Mouse (Mus musculus): ENCODE results near the gene Vdr. TPM values are rescaled to one million over a fixed set of nuclear protein-coding genes. Genes with fewer than 3 reads are reported as not detected.

Vdr gene
- polyA plus RNA-seq, 1 experiment: 151 TPM

DNA sequence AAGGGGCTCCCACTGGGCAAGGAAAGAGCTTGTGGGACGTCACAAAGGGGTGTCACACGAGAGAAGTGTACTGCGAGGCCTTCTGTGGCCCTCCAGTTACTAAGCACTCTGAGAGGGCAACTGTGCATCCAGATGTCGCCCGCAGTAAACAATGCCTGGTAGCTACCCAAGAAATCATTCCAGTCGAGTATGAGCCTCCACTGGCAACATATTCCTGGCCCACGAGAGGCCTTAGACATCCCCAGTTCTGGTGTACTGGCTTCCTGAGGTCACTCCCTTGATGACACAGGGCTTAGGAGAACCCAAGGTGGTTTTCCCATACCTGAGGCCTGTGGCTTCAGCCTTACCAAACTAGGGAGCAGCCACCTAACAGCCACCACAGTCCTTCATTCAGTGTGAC lies 97.6 kb downstream of the Vdr start:
- H3K27me3 ChIP-seq (ENCODE audit: control insufficient read depth, insufficient read depth, low read length): no peaks in the 10 kb centered on the region
- no peak overlapping the region for H3K4me3 ChIP-seq (ENCODE audit: low read depth, low read length)
- WGBS: 73% methylated on average over 7 of the region's 7 CpGs
- TF ChIP-seq POLR2A (IDR thresholded peaks at IDR 0.05; ENCODE audit: low read depth, low read length) (no peak), CTCF (IDR thresholded peaks at IDR 0.05; ENCODE audit: extremely low read depth, insufficient read length, insufficient replicate concordance, low read depth, low read length) (no peak)
- H3K36me3 ChIP-seq (ENCODE audit: control insufficient read depth, insufficient read depth, low read length): peaks cover 9% of the 10 kb centered on the region; the same call in 1 of the 2 replicates
- H3K4me1 ChIP-seq (ENCODE audit: control insufficient read depth, insufficient read depth, insufficient read length, low read length): peaks cover 12% of the 10 kb centered on the region
- no peak overlapping the region for H3K27ac ChIP-seq (ENCODE audit: insufficient read depth, low read depth, low read length)

DNA sequence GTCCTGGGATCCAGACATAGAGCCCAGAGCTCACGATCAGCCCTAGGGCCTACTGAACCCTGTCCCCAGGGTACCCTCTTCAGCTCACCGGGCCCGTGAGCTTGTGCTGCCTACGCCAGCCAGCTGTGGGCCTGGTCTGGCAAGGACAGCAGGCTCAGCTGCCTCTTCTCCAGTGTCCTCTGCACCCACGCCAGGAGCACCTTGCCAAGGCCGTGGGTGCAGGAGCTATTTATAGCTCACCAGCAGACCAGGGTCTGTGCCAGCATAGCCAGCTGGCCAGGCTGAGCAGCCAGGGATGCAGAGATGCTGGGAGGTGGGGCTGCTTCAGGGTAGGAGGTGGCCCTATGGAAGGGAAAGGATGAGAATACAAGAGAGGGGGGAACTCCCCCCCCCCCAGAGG lies 98.3 kb downstream of the Vdr start:
- TF ChIP-seq POLR2A (IDR thresholded peaks at IDR 0.05; ENCODE audit: low read depth, low read length) (no peak), CTCF (IDR thresholded peaks at IDR 0.05; ENCODE audit: extremely low read depth, insufficient read length, insufficient replicate concordance, low read depth, low read length) (no peak)
- Histone ChIP-seq H3K4me1 (ENCODE audit: control insufficient read depth, insufficient read depth, insufficient read length, low read length) (peaks cover 12% of the 10 kb centered on the region), H3K27ac (ENCODE audit: insufficient read depth, low read depth, low read length) (no peak overlapping the region), H3K27me3 (ENCODE audit: control insufficient read depth, insufficient read depth, low read length) (no peaks in the 10 kb centered on the region), H3K36me3 (ENCODE audit: control insufficient read depth, insufficient read depth, low read length) (peaks cover 13% of the 10 kb centered on the region), H3K4me3 (ENCODE audit: low read depth, low read length) (no peak overlapping the region)
- WGBS: 51% methylated on average over 6 of the region's 6 CpGs

DNA sequence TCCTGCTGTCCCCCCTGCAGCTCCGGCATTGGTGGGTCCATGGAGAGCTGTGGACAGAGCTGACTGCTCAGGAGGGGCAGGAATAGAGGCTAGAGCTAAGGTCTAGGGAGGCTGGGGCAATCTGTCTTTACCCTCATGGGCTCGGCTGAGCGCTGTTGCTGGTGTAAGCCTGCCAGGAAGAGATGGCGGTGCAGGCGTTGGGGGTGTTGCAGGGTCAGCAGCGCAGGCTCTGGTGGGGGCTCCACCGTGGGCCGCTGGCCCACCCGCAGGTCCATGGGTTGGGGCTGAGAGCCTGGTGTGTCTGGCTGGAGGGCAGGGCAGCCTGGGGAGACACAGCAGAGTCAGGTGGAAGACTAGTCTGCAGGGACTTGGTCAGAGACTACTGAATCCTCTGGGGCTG lies 99.1 kb downstream of the Vdr start:
- Histone ChIP-seq H3K36me3 (ENCODE audit: control insufficient read depth, insufficient read depth, low read length) (peaks cover 13% of the 10 kb centered on the region), H3K27me3 (ENCODE audit: control insufficient read depth, insufficient read depth, low read length) (no peaks in the 10 kb centered on the region), H3K4me3 (ENCODE audit: low read depth, low read length) (no peak overlapping the region), H3K4me1 (ENCODE audit: control insufficient read depth, insufficient read depth, insufficient read length, low read length) (peaks cover 12% of the 10 kb centered on the region), H3K27ac (ENCODE audit: insufficient read depth, low read depth, low read length) (no peak overlapping the region)
- 89% methylated on average over 9 of the region's 9 CpGs for WGBS
- TF ChIP-seq CTCF (IDR thresholded peaks at IDR 0.05; ENCODE audit: extremely low read depth, insufficient read length, insufficient replicate concordance, low read depth, low read length): no peak
- TF ChIP-seq POLR2A (IDR thresholded peaks at IDR 0.05; ENCODE audit: low read depth, low read length): no peak

DNA sequence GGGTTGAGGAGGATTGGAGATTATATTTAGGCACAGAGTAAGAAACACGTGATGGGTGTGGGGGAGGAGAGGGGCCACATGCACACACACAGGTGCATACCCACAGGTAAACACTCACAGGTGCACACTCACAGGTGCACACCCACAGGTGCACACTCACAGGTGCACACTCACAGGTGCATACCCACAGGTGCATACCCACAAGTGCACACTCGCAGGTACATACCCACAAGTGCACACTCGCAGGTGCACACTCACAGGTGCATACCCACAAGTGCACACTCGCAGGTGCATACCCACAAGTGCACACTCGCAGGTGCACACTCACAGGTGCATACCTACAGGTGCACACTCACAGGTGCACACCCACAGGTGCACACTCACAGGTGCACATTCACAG lies 100.0 kb downstream of the Vdr start:
- Histone ChIP-seq H3K4me1 (ENCODE audit: control insufficient read depth, insufficient read depth, insufficient read length, low read length) (peaks cover 12% of the 10 kb centered on the region), H3K4me3 (ENCODE audit: low read depth, low read length) (no peak overlapping the region), H3K36me3 (ENCODE audit: control insufficient read depth, insufficient read depth, low read length) (peaks cover 13% of the 10 kb centered on the region), H3K27me3 (ENCODE audit: control insufficient read depth, insufficient read depth, low read length) (no peaks in the 10 kb centered on the region), H3K27ac (ENCODE audit: insufficient read depth, low read depth, low read length) (no peak overlapping the region)
- TF ChIP-seq CTCF (IDR thresholded peaks at IDR 0.05; ENCODE audit: extremely low read depth, insufficient read length, insufficient replicate concordance, low read depth, low read length) (no peak), POLR2A (IDR thresholded peaks at IDR 0.05; ENCODE audit: low read depth, low read length) (no peak)
- 90% methylated on average over 5 of the region's 5 CpGs for WGBS

DNA sequence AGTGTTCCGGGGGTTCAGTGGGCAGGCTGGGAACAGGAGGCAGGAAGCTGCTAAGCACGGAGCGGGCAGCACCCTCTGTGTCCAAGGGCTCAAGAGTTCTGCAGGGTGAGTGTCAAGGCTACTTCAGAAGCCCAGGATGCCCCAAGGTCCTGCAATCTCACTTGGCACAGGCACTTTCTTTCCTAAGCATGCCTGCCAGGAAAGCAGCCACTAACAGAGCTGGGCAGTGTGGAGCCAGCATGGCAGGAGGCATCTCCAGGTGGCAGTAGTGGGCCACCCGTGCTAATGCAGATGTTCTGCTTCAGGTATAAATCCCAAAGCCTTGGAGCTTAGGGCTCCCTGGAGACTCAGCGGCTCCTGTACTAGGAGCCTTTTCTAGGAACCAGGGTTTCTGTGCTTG lies 100.5 kb downstream of the Vdr start:
- TF ChIP-seq POLR2A (IDR thresholded peaks at IDR 0.05; ENCODE audit: low read depth, low read length) (no peak), CTCF (IDR thresholded peaks at IDR 0.05; ENCODE audit: extremely low read depth, insufficient read length, insufficient replicate concordance, low read depth, low read length) (peak; percentile 45; the same call in 1 of the 2 replicates)
- Histone ChIP-seq H3K27ac (ENCODE audit: insufficient read depth, low read depth, low read length) (no peak overlapping the region), H3K4me3 (ENCODE audit: low read depth, low read length) (no peak overlapping the region), H3K36me3 (ENCODE audit: control insufficient read depth, insufficient read depth, low read length) (peaks cover 13% of the 10 kb centered on the region), H3K27me3 (ENCODE audit: control insufficient read depth, insufficient read depth, low read length) (no peaks in the 10 kb centered on the region), H3K4me1 (ENCODE audit: control insufficient read depth, insufficient read depth, insufficient read length, low read length) (peaks cover 12% of the 10 kb centered on the region)
- WGBS: 76% methylated on average over 5 of the region's 5 CpGs

DNA sequence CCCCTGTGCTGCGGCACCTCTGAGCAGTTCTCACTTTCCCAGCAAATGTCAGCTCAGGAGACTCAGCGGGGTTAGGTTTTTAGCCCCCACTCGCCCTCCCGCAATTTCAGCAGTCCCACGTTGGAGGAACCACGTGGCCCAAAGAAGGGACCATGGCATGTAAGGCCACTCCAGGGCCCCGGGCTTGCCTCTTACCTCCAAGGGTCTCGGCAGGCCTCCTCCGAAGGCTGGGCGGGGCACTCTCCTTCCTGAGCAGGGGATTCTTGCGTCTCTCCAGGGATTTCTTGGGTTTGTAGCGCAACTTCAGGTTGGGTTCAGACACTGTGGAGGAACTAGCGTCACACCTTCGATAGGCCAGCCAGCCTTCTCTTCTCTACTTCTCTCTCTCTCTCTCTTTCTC lies 101.2 kb downstream of the Vdr start:
- Histone ChIP-seq H3K4me1 (ENCODE audit: control insufficient read depth, insufficient read depth, insufficient read length, low read length) (peaks cover 6% of the 10 kb centered on the region; the same call in 1 of the 2 replicates), H3K27ac (ENCODE audit: insufficient read depth, low read depth, low read length) (no peak overlapping the region), H3K4me3 (ENCODE audit: low read depth, low read length) (no peak overlapping the region), H3K27me3 (ENCODE audit: control insufficient read depth, insufficient read depth, low read length) (no peaks in the 10 kb centered on the region), H3K36me3 (ENCODE audit: control insufficient read depth, insufficient read depth, low read length) (peaks cover 13% of the 10 kb centered on the region)
- TF ChIP-seq POLR2A (IDR thresholded peaks at IDR 0.05; ENCODE audit: low read depth, low read length): no peak
- 88% methylated on average over 14 of the region's 14 CpGs for WGBS

DNA sequence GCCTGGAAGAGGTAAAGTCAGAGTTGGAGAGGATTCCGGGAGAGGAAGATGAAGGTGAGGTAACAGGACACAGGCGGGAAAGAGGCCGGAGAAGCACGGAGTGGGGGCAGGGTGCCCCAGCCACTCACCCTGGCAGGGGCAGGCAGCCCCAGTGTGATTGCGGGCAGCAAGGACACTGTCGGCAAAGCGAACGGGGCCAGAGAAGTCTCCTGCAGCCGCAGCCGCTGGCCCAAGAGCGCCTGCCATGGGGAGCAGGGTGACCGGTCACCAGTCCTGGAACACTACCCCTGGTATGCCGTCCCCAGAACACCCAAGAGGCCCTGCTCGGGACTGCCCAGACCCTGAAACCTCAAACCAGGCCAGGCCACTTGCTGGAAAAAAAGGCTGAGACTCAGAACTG lies 101.9 kb downstream of the Vdr start:
- Histone ChIP-seq H3K27ac (ENCODE audit: insufficient read depth, low read depth, low read length) (no peak overlapping the region), H3K4me3 (ENCODE audit: low read depth, low read length) (no peak overlapping the region), H3K27me3 (ENCODE audit: control insufficient read depth, insufficient read depth, low read length) (no peaks in the 10 kb centered on the region), H3K4me1 (ENCODE audit: control insufficient read depth, insufficient read depth, insufficient read length, low read length) (peaks cover 5% of the 10 kb centered on the region; the same call in 1 of the 2 replicates), H3K36me3 (ENCODE audit: control insufficient read depth, insufficient read depth, low read length) (peaks cover 13% of the 10 kb centered on the region)
- TF ChIP-seq CTCF (IDR thresholded peaks at IDR 0.05; ENCODE audit: extremely low read depth, insufficient read length, insufficient replicate concordance, low read depth, low read length): no peak
- TF ChIP-seq POLR2A (IDR thresholded peaks at IDR 0.05; ENCODE audit: low read depth, low read length): no peak
- WGBS: 93% methylated on average over 14 of the region's 14 CpGs

DNA sequence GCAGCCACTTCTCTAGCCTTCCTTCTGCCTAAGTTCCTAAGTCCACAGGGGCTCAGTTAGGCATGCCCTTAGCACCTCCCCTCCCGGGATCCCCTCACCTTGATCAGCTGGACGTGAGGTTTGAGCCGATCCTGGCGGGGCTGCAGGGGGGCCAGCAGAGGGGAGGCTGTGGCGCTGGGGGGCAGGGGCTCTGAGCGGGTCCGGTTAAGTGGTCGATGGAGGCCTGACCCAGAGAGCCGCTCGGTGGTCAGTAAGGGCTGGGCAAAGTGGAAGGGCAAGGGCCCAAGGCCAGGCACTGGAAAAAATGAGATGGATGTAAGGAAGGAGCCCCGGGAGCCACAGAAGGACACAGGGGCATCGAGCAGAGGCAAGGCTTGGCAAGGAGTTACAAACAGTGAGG lies 102.6 kb downstream of the Vdr start:
- 86% methylated on average over 12 of the region's 12 CpGs for WGBS
- Histone ChIP-seq H3K27me3 (ENCODE audit: control insufficient read depth, insufficient read depth, low read length) (no peaks in the 10 kb centered on the region), H3K4me1 (ENCODE audit: control insufficient read depth, insufficient read depth, insufficient read length, low read length) (0 out of 2 replicates have a peak, but pooled peaks cover 2% of the 10 kb centered on the region), H3K27ac (ENCODE audit: insufficient read depth, low read depth, low read length) (no peak overlapping the region), H3K36me3 (ENCODE audit: control insufficient read depth, insufficient read depth, low read length) (peaks cover 13% of the 10 kb centered on the region), H3K4me3 (ENCODE audit: low read depth, low read length) (no peak overlapping the region)
- TF ChIP-seq POLR2A (IDR thresholded peaks at IDR 0.05; ENCODE audit: low read depth, low read length) (no peak), CTCF (IDR thresholded peaks at IDR 0.05; ENCODE audit: extremely low read depth, insufficient read length, insufficient replicate concordance, low read depth, low read length) (no peak)

Other genes starting within 250 kb of the Vdr start
- gene Rpap3, start 204.8 kb downstream of the Vdr start, polyA plus RNA-seq (2012; rRNA removed): 0.55 and 0.63 TPM in 2 replicates
- 0.24 and 0.51 TPM in 2 replicates for gene Endou, start 179.3 kb downstream of the Vdr start, polyA plus RNA-seq (2012; rRNA removed)
- gene Rapgef3, start 142.7 kb downstream of the Vdr start, polyA plus RNA-seq (2012; rRNA removed): 11.3 and 17.1 TPM in 2 replicates
- gene Slc48a1, start 132.1 kb downstream of the Vdr start, polyA plus RNA-seq (2012; rRNA removed): 20.8 and 22.1 TPM in 2 replicates
- 21.3 and 29.9 TPM in 2 replicates for gene Hdac7, start 66.1 kb downstream of the Vdr start, polyA plus RNA-seq (2012; rRNA removed)
- 7.1 and 8.6 TPM in 2 replicates for gene Tmem106c, start 53.6 kb upstream of the Vdr start, polyA plus RNA-seq (2012; rRNA removed)
- gene Col2a1, start 94.1 kb upstream of the Vdr start, polyA plus RNA-seq (2012; rRNA removed): 0.03 TPM in 1 of 2 replicates, not detected in the other
- gene Pfkm, start 182.0 kb upstream of the Vdr start, polyA plus RNA-seq (2012; rRNA removed): 4.3 and 4.8 TPM in 2 replicates
- gene Senp1, start 183.1 kb upstream of the Vdr start, polyA plus RNA-seq (2012; rRNA removed): 3.2 and 5.5 TPM in 2 replicates